Mouse (Mus musculus): ENCODE data around the gene Tnnt2.

Tnnt2 gene

DNA sequence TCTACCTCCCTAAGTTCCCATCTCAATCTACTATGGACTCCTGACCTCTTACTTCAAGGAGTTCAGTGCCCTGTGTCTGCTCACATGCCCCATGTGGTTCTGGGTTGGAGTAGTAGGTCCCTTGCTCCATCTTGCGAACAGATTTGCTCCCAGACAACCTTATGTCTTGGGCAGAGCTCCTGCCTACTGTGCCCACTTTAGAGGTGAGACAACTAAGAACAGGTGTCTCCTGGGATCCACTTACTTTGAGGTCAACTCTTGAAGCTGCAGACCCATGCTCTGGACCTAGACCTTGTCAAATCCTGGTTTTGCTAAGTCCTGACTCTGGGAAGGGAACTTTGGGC, 19.2 kb downstream of the Tnnt2 start:
- in situ Hi-C loops (cut with MboI, MseI), result no loop called here

DNA sequence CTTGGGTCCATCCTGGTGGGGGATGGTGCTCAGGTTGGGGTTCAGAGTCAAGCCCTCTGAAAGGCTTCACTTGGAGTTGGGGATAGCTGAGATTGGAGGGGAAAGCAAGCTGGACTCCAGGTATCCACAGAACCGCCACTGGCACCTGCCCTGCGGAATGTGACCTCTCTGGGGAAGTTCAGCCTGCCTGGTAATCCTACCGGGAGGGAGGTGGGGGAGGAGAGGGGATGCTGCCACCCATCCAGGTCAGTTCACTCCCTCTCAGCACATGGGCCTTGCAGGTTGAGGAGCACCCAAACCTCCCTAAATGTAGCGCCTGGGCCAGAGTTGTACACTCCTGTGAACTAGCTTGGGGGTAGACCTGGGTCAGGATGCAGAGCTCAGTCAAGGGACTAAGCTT, 19.9 kb downstream of the Tnnt2 start:
- in situ Hi-C loops (cut with MboI, MseI), result no loop called here

DNA sequence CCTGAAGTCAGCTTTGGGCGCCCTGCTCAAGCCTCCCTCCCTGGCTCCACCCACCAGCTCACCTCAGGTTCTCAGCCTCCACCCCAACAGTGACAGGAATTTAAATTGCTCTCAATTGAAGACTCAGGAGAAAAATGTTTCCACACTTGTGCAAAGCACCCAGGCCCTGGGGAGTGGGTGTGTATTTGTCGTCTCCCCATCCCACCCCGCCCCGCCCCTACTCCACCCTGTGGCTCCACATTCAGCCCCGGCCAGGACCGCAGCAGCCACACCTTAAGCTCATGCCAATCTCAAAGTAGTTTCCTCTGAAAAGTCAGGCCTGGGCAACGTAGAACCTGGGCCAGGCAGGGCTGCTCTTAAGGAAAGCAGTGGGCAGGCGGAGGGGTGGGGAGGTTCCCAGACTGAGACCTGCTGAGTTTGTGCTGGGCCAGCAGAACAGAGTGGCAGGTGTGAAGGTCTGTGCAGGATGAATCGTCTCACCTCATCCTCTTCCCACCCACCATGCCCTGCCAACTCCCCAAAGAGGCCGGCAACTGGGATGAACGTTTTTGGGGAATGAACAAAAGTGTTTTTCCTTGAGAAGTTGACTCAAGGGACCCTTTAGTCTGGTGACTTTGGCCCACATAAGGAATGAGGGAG, 21.1 kb downstream of the Tnnt2 start:
- in situ Hi-C loops (cut with MboI, MseI), result no loop called here

DNA sequence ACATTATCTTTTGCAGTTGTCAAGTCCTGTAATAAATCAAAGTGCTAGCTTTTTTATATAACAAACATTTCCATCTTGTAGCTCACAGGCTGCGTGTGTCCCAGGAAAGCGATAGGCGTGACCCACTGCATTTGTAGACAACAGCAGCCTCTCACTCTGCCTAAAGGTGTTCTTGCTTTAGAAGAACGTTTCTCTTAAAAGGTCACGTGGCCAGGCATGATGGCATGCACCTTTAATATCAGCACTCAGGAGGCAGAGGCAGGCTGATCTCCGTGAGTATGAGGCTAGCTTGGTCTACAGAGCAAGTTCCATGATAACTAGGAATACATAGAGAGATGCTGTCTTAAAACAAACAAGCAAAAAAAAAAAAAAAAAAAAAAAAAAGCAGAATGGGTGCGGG, 22.4 kb downstream of the Tnnt2 start:
- in situ Hi-C loops (cut with MboI, MseI), result no loop called here

DNA sequence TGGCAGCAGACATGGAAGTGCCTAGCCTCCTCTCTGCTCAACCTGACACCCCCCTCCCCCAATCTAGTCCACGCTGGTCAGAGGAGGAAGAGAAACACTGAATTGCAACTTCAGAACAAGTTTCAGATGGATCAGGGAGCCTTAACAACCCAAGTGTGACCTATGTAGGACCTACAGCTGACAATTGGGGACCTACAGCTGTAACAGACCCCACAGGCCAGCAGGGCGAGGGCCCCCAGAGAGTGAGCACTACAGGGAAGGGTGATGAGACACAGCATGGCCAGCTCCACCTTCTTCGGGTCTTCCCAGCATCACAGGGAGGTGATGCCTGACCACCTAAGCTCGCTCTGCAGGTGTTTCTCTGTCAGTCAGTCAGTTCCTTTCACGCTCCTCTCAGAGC, 24.9 kb downstream of the Tnnt2 start:
- in situ Hi-C loops (cut with MboI, MseI), result no loop called here

DNA sequence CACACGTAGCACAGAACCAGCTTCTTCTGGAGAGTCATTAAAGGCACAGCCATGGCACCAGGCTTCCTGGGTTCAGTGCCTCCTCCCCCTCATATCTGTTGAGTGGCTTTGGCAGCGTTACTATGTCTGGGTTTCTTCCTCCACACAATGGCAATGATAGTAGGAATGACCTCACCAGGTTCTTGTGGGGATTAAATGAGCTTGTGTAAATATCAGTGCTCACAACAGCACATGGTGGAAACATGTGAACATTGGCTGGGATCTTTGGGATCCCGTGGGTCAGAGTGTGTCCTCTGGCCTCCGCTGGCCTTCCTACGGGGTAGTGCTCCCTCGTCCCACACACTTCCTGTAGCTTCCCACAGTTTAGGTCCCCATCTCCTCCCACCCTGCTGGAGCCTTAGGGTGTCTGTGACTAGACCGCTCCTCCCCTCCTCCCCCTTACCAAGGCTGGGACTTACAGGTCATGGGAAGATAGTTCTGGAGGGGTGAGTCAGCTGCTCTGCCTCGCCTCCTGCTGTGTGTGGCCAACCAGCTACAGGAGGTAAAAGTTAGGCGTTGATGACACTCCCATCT, 25.9 kb downstream of the Tnnt2 start:
- in situ Hi-C loops (cut with MboI, MseI), result no loop called here

DNA sequence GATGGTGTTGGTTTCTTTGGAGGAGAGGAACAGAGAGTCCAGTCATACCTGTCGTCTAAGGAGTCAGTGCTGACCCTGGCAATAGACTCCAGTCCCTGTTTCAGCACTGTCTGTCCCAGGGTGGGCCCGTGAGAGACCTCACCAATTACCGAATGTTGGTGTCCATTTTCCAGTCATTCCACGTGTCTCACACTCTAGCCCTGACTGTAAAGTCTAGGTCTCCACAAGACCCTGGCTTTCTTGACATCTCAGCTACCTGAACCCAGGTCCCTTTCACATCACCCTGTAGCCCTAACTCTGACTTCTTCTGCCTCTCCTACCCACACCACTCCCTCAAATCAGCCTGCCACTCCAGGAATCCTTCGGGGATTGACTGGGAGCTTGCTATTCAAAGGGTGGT, 26.4 kb downstream of the Tnnt2 start:
- in situ Hi-C loops (cut with MboI, MseI), result no loop called here

DNA sequence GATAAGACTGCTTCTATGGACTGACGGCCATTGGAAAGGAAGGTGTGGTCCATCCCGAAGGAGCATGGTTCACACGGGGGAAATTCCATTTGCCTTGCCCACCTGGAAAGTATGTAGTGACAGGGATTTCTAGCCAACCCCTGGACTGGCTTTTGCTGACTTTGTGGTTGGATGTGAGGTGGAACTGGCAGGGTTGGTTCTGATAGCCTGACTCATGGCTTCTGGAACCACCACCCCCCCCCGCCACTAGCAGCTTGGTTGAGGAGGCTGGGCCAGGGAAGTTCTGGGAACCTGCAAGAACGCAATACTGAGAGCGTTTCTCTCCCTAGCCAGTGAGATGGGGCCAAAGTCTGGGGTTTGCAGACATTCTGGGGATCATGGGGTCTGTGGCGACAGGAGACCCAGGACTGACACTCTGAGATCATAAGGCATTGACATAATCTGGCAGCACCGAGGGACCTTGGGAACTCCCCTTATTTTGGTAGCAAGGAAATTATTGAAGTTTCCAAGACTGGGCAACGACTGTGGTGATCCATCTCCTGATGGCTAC, 27.7 kb downstream of the Tnnt2 start:
- in situ Hi-C loops (cut with MboI, MseI), result no loop called here

DNA sequence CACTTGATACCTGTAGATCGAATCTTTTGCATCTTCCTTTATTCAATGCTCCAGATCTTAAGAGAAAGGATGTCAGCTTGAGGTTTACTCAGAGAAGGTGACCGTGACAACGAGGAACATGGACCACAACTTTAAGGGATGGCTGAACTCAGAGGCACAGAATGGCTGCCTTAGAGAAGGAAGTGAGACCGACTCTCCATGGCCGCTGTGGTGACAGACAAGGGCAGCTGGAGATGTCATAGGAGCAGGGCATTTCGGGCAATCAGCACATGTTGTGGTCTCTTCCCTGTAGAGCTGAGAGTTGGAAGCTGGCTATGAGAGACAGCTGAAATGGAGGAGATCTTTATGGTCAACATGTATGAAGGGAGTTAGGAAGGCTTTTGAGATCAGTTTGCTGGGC, 28.7 kb downstream of the Tnnt2 start:
- in situ Hi-C loops (cut with MboI, MseI), result loop anchor here (5.0 kb wide), 1 partner anchor 77 kb away; no protein-coding TSS in a partner anchor

DNA sequence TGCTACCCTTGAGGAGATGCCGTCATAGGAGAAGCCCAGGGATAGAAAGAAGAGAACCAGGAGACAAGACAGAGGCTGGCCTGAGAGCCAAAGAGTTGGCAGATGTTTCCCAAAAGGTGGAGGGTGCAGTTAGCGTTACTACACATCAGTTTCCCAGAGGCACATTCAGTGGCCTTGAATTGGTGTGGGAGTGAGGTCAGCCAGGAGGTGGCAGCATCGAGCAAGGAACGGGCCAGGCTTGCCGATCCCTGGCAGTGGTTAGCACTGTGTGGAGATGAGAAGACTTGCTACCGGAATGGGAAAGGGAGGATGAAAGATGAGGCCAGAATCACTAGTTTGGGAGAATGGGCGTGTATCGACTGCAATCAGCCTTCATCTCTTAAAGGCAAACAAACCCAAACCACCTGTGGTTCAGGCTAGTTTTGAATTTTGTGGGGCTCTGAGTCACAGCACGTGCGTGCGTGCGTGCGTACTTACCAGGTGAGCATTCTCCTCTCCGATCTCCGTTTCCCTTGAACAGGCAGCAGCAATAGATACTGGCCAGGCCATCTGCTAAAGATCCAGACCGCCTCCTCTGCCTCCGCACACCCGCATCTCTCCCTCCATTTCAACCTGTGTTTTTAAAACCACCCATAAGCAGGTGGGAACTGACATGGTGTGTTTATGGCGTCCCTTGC, 29.5 kb downstream of the Tnnt2 start:
- in situ Hi-C loops (cut with MboI, MseI), result loop anchor here (5.0 kb wide), 1 partner anchor 77 kb away; no protein-coding TSS in a partner anchor

DNA sequence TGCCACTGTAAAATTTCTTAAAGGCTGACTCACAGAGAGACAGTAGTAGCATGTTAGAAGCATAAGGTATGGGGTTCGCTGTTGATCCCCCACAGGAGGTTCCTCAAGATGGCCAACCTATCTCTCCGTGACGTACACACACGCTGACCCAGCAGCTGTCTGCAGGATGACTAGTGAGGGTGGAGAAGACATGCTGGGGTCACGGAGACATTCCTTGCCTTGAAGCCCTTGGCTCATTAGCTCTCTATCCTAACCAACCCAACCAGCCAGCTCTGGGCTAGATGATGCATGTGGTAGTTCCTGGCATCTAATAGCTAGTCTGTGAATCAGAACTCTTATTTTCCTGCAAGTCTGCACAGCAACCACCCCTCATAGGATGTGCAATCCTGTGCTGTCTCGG, 32.4 kb downstream of the Tnnt2 start:
- in situ Hi-C loops (cut with MboI, MseI), result loop anchor here (5.0 kb wide), 1 partner anchor 74 kb away; no protein-coding TSS in a partner anchor

DNA sequence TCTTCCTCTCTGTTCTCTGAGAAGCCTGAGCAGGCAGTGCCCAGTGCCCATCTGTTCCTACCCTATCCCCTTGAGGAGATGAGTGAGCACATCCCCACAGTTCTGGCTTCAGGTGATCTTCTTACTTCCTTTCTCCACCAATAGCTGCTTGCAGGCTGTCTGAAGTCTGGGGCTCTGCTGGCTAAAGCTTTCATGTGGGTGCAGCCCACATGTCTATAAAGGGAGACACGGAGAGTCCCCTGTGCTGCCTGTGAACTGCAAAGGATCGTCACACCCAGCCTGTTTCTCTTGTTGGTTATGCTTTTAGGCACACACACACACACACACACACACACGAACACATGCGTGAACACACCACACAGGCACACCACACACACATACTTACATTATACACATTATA, 36.8 kb downstream of the Tnnt2 start:
- in situ Hi-C loops (cut with MboI, MseI), result no loop called here

DNA sequence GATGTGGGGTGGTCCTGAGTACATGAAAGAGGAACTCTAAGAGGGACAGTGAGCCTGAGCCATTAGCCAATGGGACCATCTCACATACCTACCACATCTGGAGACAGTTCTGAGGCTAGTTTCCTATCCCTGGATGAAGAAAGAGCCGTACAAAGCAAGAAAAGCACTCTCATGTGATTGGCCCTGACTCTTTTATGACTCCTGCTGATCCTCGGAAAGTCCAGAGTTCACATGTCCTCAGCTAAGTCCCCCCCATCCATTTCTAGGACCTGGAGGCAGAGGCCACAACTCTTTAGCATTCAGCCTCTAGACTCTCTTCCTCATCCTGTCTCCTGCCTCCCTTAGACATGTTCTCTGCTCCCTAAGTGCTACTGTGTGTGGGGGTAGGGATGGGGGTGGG, 41.1 kb downstream of the Tnnt2 start:
- in situ Hi-C loops (cut with MboI, MseI), result no loop called here

DNA sequence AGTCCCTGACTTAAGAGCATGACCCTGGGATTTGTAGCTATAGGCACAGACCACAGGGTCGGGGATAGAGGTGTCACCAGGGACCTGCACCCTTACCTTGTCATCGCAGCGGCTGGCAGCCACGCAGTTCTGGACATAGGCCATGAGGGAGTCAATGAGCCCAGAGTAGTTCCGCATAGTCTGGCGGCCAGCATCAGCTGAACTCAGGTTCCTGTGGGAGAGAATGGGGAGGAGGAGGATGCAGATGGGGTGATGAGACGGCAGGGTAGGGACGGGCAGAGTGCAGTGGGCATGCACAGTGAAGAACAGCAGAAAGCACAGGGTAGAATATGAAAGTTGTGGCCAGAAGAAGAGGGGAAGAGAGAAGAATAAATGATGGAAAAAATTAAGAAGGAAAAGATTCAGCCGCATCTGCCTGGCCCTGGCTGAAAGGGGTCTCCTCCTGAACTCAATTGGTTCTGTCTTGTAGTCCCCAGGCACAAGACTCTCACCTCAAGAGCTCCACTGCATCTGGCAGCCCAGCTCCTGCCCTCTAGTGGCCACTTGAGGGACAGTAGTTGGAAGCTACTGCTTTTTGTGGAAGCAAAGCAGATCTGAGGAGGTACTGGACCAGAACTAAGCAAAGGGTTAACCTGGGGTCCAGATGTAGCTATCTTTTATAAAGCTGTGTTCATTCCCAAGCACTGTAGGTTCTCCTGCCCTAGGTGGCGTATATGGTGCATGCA, 46.4 kb downstream of the Tnnt2 start:
- in situ Hi-C loops (cut with MboI, MseI), result no loop called here

DNA sequence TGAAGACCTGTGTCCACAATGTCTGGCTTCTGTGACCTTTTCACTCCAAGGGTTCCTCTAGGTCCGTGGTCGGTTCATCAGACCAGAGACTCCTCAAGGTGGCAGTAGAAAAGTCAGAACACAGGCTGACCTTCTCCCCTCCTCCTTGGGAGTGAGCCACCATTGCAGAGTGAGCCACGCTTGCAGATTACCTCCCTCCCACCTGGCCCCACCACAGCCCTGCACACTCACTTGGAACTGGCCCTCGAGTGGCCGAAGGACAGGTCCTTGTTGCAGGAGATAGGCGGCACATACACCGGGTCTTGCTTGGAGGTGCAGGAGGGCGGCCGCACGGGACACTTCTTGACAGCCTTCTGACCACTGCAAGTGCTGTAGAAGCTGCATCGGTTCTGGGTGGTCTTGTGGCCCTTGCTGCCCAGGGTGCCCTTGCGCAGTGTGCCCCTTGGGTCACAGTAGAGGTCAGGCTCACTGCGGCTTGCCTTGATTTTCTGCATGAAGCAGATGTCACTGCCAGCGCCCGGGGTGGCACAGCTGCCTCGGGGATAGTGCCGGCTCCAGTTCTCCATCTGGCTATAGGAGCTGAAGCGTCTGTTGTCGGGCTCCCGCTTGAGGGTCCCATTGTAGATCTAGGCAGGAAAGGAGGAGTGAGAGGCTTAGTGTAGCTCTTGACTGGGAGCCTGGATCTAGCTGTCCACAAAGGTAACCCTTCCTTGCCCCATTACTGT, 53.5 kb downstream of the Tnnt2 start:
- in situ Hi-C loops (cut with MboI, MseI), result no loop called here

DNA sequence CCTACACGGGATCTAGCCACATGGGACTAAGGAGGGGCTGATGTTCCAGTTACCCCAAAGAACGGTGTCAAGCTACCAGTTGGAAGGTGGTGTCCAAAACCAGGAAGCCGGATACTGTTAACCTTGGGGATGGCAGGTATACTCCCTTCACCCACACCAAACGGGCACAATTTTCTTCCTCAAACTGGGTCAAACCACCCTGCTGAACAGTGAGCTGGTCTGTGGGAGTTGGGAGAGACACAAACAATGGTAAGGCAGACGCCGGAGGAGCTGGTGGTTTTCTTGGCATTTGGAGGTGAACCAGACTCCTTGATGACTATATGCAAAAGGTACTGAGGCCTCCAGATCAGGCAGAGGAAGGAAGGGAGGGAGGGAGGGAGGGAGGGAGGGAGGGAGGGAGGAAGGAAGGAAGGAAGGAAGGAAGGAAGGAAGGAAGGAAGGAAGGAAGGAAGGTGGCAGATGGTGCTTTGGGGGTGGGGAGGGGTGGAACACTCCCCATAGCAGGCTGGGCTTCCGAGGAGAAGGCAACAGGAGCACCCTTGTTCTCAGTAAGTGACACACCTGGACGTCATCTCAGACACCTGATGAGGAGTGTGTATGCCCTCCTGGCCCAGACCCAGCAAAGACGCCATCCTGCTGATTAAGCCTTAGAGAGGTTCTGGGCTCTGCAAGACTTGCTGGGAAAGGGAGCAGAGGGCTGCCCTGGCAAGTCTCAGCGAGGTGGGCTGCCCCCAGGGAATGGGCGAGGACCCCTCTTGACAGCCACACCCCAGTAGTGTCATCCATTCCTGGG, 55.5 kb downstream of the Tnnt2 start:
- in situ Hi-C loops (cut with MboI, MseI), result no loop called here

DNA sequence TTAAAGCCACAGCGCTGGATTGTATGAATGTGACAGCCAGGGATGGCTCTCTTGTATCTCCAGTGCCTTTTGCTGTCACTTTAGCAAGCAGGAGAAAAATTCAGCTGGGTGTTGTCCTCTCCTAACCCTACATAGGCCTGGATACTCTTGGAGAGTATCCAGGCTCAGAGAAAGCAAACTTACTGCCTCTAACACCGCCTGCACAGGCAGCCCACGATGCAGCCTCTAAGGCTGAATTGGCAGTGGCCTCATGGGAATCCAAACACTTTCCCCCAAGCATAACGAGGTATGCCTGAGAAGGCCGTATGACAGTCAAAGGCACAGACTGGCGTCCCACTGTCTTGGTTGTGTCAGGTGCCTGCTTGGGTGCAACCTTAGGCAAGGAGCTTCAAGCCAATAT, 56.1 kb downstream of the Tnnt2 start:
- in situ Hi-C loops (cut with MboI, MseI), result no loop called here

DNA sequence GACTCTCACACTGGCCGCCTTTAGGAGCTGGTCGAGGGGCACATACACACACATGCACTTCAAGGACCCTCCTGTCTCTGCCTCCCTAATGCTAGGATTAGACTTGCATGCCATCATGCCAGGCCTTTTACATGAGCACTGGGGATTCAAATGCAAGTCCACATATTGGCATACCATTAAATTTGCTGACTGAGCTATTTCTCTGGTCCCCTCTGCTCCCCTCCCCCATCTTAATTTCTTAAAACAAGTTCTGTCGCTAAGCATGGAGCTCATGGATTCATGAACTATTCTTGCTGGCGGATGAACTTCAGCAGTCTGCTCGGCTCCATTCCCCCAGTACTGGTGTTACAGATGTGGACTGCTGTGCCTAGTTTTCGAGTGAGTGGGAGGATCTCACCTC, 56.6 kb downstream of the Tnnt2 start:
- in situ Hi-C loops (cut with MboI, MseI), result no loop called here

DNA sequence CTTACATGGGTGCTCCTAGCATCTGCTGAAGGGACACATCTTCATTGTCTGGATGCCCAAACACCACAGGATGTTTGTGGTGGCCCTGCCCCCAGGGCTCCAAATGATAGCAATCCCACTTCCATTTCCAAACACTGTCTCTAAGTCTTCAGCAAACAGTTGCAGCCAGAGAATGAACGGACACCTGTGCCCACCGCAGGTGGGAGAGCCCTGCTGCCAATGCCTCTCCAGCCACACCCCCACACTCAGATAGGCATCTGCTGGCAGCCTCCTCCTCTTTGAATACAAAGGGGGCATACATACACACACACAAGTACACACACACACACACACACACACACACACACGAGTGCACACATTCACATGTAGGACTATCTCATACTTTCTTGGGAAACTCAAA, 57.2 kb downstream of the Tnnt2 start:
- in situ Hi-C loops (cut with MboI, MseI), result no loop called here

DNA sequence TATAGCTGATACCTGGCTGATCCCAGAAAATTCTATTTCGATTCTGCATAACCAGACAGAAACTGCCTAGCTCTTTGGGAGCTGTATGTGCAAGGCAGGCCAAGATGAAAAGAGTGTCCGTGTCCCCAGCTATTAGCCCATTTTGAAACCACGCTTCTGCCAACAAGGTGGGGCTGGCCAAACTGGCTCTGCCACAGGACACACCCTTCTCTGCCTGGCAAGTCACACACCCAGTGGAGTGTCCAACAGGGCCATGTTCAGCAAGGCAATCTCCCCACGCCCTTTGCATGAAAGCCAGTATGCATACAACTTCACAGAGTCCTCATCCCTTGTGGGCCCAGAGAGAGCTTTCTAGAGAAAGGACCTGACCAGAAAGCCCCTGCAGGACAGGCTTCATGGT, 59.2 kb downstream of the Tnnt2 start:
- in situ Hi-C loops (cut with MboI, MseI), result no loop called here

DNA sequence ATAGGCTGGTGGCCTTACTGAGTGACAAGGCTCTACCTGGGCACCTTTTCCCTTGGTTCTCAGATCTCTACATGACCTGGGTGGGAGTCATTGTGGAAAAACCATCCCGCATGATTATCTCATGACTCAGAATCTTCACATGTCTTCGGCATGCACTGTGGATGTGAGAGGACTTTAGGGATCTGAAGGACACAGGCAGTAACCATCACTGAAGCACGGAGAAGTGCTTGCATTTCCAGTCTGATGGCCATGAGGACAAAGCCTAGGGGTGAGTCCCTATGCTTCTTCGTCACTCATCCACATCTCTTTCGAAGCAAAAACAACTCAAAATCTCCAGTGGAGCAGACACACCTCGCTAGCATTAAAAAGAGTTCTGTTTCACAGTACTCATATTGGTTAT, 63.1 kb downstream of the Tnnt2 start:
- in situ Hi-C loops (cut with MboI, MseI), result no loop called here
